In genomic region chr1:132366937-132367336, GRCm38 (mm10) we compare ENCODE assay signal across 7 mouse cellular contexts. TPM values are rescaled to one million over a fixed set of nuclear protein-coding genes. Genes with fewer than 3 reads are reported as not detected.
DNase-seq lines count a peak whose midpoint lies in the region; ATAC-seq and TF ChIP-seq lines count a peak whose summit lies in the region.

No protein-coding gene starts in this region.

- H3K27me3 ChIP-seq in liver, adult 2 months (ENCODE audit: control insufficient read depth, insufficient read depth, low read length): no peaks in the 10 kb centered on the region
- H3K27me3 ChIP-seq in forebrain, embryonic 14.5 days (replicated peaks; ENCODE audit: control insufficient read depth, insufficient read depth, low read length): no peaks in the 10 kb centered on the region
- no peaks in the 10 kb centered on the region for H3K27me3 ChIP-seq in liver, postnatal 0 days (ENCODE audit: insufficient read depth, low read length)

- H3K4me3 ChIP-seq in liver, adult 2 months (ENCODE audit: insufficient read depth, low read depth, low read length): peak overlapping the region; percentile 36
- H3K4me3 ChIP-seq in forebrain, embryonic 14.5 days (ENCODE audit: low read depth, low read length): no peak overlapping the region
- H3K4me3 ChIP-seq in liver, postnatal 0 days (ENCODE audit: low read depth, low read length): peak overlapping the region; percentile 65

- DNase-seq in liver, adult 2 months (ENCODE audit: extremely low read depth, low read depth, low spot score): no peak
- DNase-seq in liver: no peak
- DNase-seq in brain, adult 2 months (ENCODE audit: low read depth, low spot score): peak; percentile 41
- no peak for DNase-seq in forebrain, embryonic 14.5 days (ENCODE audit: low spot score)
- DNase-seq in liver, postnatal 0 days: no peak
- DNase-seq in thymus, postnatal 0 days (ENCODE audit: low spot score): no peak
- DNase-seq in ovary, postnatal 10 days (ENCODE audit: low spot score): no peak

- H3K36me3 ChIP-seq in liver, adult 2 months (ENCODE audit: control insufficient read depth, insufficient read depth, low read length): no peaks in the 10 kb centered on the region
- peaks cover 12% of the 10 kb centered on the region for H3K36me3 ChIP-seq in forebrain, embryonic 14.5 days (ENCODE audit: control insufficient read depth, insufficient read depth, low read length)
- peaks cover 38% of the 10 kb centered on the region for H3K36me3 ChIP-seq in liver, postnatal 0 days (replicated peaks; ENCODE audit: insufficient read depth, low read length)

- no peak for TF ChIP-seq EP300 in liver, postnatal 0 days (IDR thresholded peaks at IDR 0.05; ENCODE audit: low read depth)

- H3K79me2 ChIP-seq in liver, adult 2 months (ENCODE audit: control insufficient read depth, insufficient read depth, low read length): no peaks in the 10 kb centered on the region

- ATAC-seq in forebrain, embryonic 14.5 days: no peak
- no peak for ATAC-seq in liver, postnatal 0 days

- H3K4me1 ChIP-seq in liver, adult 2 months (ENCODE audit: control insufficient read depth, insufficient read depth, low read length): peaks cover 2% of the 10 kb centered on the region; the same call in 1 of the 2 replicates
- H3K4me1 ChIP-seq in forebrain, embryonic 14.5 days (ENCODE audit: control insufficient read depth, insufficient read depth, low read length): peaks cover 7% of the 10 kb centered on the region
- H3K4me1 ChIP-seq in liver, postnatal 0 days (ENCODE audit: insufficient read depth): peaks cover 19% of the 10 kb centered on the region

- no peak for TF ChIP-seq CTCF in liver, adult 2 months (IDR thresholded peaks at IDR 0.05; ENCODE audit: low read depth, low read length)
- TF ChIP-seq CTCF in liver, postnatal 0 days (IDR thresholded peaks at IDR 0.05; ENCODE audit: low read depth): no peak

- no peak for TF ChIP-seq POLR2A in liver, adult 2 months (IDR thresholded peaks at IDR 0.05; ENCODE audit: extremely low read depth, insufficient read depth, low read length)

- H3K4me2 ChIP-seq in forebrain, embryonic 14.5 days (ENCODE audit: low read length): no peak overlapping the region
- peak overlapping the region; percentile 68 for H3K4me2 ChIP-seq in liver, postnatal 0 days (ENCODE audit: low read depth, low read length)

- H3K9ac ChIP-seq in liver, adult 2 months (ENCODE audit: low read depth, low read length): peak overlapping the region; percentile 19
- peak overlapping the region; percentile 13; the same call in 1 of the 2 replicates for H3K9ac ChIP-seq in forebrain, embryonic 14.5 days (ENCODE audit: low read length)
- peak overlapping the region; percentile 82 for H3K9ac ChIP-seq in liver, postnatal 0 days (replicated peaks)

- WGBS in liver, adult 2 months: 77% methylated on average over 6 of the region's 6 CpGs
- 72% methylated on average over 6 of the region's 6 CpGs for WGBS in forebrain, embryonic 14.5 days
- WGBS in liver, postnatal 0 days (ENCODE audit: insufficient replicate concordance): 77% methylated on average over 6 of the region's 6 CpGs

- no peaks in the 10 kb centered on the region for H3K9me3 ChIP-seq in forebrain, embryonic 14.5 days (replicated peaks; ENCODE audit: control insufficient read depth, low read length)
- H3K9me3 ChIP-seq in liver, postnatal 0 days (ENCODE audit: low read length): no peaks in the 10 kb centered on the region

- H3K27ac ChIP-seq in liver, adult 2 months (replicated peaks; ENCODE audit: insufficient read depth, low read depth, low read length): peak overlapping the region; percentile 51
- H3K27ac ChIP-seq in forebrain, embryonic 14.5 days (ENCODE audit: low read depth, low read length): no peak overlapping the region
- H3K27ac ChIP-seq in liver, postnatal 0 days (ENCODE audit: low read depth): peak overlapping the region; percentile 90

RNA-seq across cellular contexts. Expression of gene Tmcc2, which starts 24.1 kb away (rescaled TPM):
- total RNA-seq in liver, adult 2 months (2014; rRNA removed): 1.6 and 1.9 TPM in 2 replicates
- 2.2 and 2.5 TPM in 2 replicates for polyA plus RNA-seq in liver, adult 2 months (2012; rRNA removed)
- polyA plus RNA-seq in forebrain, embryonic 14.5 days (2014; fragmentation: Nextera tagmentation; extraction: Ambion mirVana): 18.2 and 23.1 TPM in 2 replicates
- polyA plus RNA-seq in liver, postnatal 0 days (2015; fragmentation: Nextera tagmentation; extraction: Ambion mirVana): 154 TPM in 2 replicates
- polyA plus RNA-seq in thymus, postnatal 0 days (2015; fragmentation: Nextera tagmentation; extraction: Ambion mirVana): 0.74 and 0.86 TPM in 2 replicates

RNA-seq across cellular contexts. Expression of gene Dstyk, which starts 50.4 kb away (rescaled TPM):
- 8.9 and 10.1 TPM in 2 replicates for total RNA-seq in liver, adult 2 months (2014; rRNA removed)
- polyA plus RNA-seq in liver, adult 2 months (2012; rRNA removed): 3.6 and 4.1 TPM in 2 replicates
- 7.7 and 8.9 TPM in 2 replicates for polyA plus RNA-seq in forebrain, embryonic 14.5 days (2014; fragmentation: Nextera tagmentation; extraction: Ambion mirVana)
- 2.3 and 2.9 TPM in 2 replicates for polyA plus RNA-seq in liver, postnatal 0 days (2015; fragmentation: Nextera tagmentation; extraction: Ambion mirVana)
- 4.4 and 4.8 TPM in 2 replicates for polyA plus RNA-seq in thymus, postnatal 0 days (2015; fragmentation: Nextera tagmentation; extraction: Ambion mirVana)

RNA-seq across cellular contexts. Expression of gene Nuak2, which starts 51.0 kb away (rescaled TPM):
- total RNA-seq in liver, adult 2 months (2014; rRNA removed): 3.8 and 4.8 TPM in 2 replicates
- polyA plus RNA-seq in liver, adult 2 months (2012; rRNA removed): 6.4 and 8.0 TPM in 2 replicates
- polyA plus RNA-seq in forebrain, embryonic 14.5 days (2014; fragmentation: Nextera tagmentation; extraction: Ambion mirVana): 18.8 and 20.1 TPM in 2 replicates
- 6.0 and 6.8 TPM in 2 replicates for polyA plus RNA-seq in liver, postnatal 0 days (2015; fragmentation: Nextera tagmentation; extraction: Ambion mirVana)
- 1.7 and 2.2 TPM in 2 replicates for polyA plus RNA-seq in thymus, postnatal 0 days (2015; fragmentation: Nextera tagmentation; extraction: Ambion mirVana)

Comparison
In these comparisons a context has a peak if more than half of its experiments do, and no peak if none do; other contexts are left out.
1. H3K9ac ChIP-seq: peak in every context shown above with its lines; median percentile 82 in liver, postnatal 0 days; 19 in liver, adult 2 months; 13 in forebrain, embryonic 14.5 days.